Mouse (Mus musculus): ENCODE results near the gene Mob1b. TPM values are rescaled to one million over a fixed set of nuclear protein-coding genes. Genes with fewer than 3 reads are reported as not detected.

Gene Mob1b
- total RNA-seq, 1 experiment, result 10.9 TPM

DNA sequence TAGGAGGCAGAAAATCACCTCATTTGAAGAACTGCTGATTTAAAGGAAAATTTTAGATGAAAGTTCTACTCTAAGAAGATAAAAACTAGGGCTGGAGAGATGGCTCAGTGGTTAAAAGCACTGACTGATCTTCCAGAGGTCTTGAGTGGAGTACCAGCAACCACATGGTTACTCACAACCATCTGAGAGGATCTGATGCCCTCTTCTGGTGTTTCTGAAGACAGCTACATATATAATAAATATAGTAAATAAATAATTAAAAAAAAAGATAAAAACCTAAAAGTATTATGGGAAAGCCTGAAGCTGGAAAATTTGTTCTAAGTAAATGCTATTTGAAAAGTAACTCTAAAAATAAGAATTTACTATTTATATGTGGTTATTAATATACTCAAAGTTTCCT, 27.6 kb upstream of the Mob1b start:
- TF ChIP-seq ZC3H11A (IDR thresholded peaks at IDR 0.05; ENCODE audit: borderline replicate concordance, low read depth, low read length), result no peak
- TF ChIP-seq CHD2 (IDR thresholded peaks at IDR 0.05; ENCODE audit: low read depth, low read length), result no peak
- no peak for TF ChIP-seq HCFC1 (IDR thresholded peaks at IDR 0.05; ENCODE audit: borderline replicate concordance, insufficient read depth, low read length)
- TF ChIP-seq ZNF384 (IDR thresholded peaks at IDR 0.05; ENCODE audit: low read depth, low read length), result no peak
- no peak for TF ChIP-seq MAFK (IDR thresholded peaks at IDR 0.05; ENCODE audit: insufficient read depth, low read depth, low read length)
- no peak overlapping the region for H3K9ac ChIP-seq (ENCODE audit: insufficient read depth, low read depth, low read length, poor library complexity, severe bottlenecking)
- peaks cover 0 to 3% of the 10 kb centered on the region in 2 experiments; a peak in 2 of 4 replicates for H3K4me1 ChIP-seq (ENCODE audit: control insufficient read depth in 2 of 2, insufficient read depth in 2 of 2, low read length in 2 of 2, poor library complexity in 1 of 2)
- in situ Hi-C loops (cut with MboI; ENCODE audit: low sequenced_read_pairs in 2 of 2, unreplicated experiment in 2 of 2), result no loop called here
- no peak overlapping the region for H3K4me3 ChIP-seq (ENCODE audit: insufficient read depth in 1 of 2, low read depth in 1 of 2, low read length in 2 of 2, poor library complexity in 1 of 2, severe bottlenecking in 1 of 2)
- DNase-seq (ENCODE audit: low read depth, low spot score), result no peak
- no peaks in the 10 kb centered on the region for H3K36me3 ChIP-seq (ENCODE audit: control insufficient read depth, insufficient read depth, low read length, poor library complexity, severe bottlenecking)
- H3K9me3 ChIP-seq (ENCODE audit: control insufficient read depth, insufficient read depth, low read depth, low read length), result no peaks in the 10 kb centered on the region
- no peak overlapping the region for H3K27ac ChIP-seq (ENCODE audit: insufficient read depth, low read depth, low read length, poor library complexity, severe bottlenecking)

- no peak for DNase-seq (ENCODE audit: low read depth, low spot score)
- no peaks in the 10 kb centered on the region for H3K36me3 ChIP-seq (ENCODE audit: control insufficient read depth, insufficient read depth, low read length, poor library complexity, severe bottlenecking)
- H3K9me3 ChIP-seq (ENCODE audit: control insufficient read depth, insufficient read depth, low read depth, low read length), result no peaks in the 10 kb centered on the region
- no peaks in the 10 kb centered on the region for H3K4me1 ChIP-seq (ENCODE audit: control insufficient read depth in 2 of 2, insufficient read depth in 2 of 2, low read length in 2 of 2, poor library complexity in 1 of 2)
- in situ Hi-C loops (cut with MboI; ENCODE audit: low sequenced_read_pairs in 2 of 2, unreplicated experiment in 2 of 2), result no loop called here
- H3K27ac ChIP-seq (ENCODE audit: insufficient read depth, low read depth, low read length, poor library complexity, severe bottlenecking), result no peak overlapping the region
- no peak overlapping the region for H3K9ac ChIP-seq (ENCODE audit: insufficient read depth, low read depth, low read length, poor library complexity, severe bottlenecking)
- TF ChIP-seq HCFC1 (IDR thresholded peaks at IDR 0.05; ENCODE audit: borderline replicate concordance, insufficient read depth, low read length) (no peak), ZC3H11A (IDR thresholded peaks at IDR 0.05; ENCODE audit: borderline replicate concordance, low read depth, low read length) (no peak), CHD2 (IDR thresholded peaks at IDR 0.05; ENCODE audit: low read depth, low read length) (no peak), MAFK (IDR thresholded peaks at IDR 0.05; ENCODE audit: insufficient read depth, low read depth, low read length) (no peak), ZNF384 (IDR thresholded peaks at IDR 0.05; ENCODE audit: low read depth, low read length) (no peak)
- H3K4me3 ChIP-seq (ENCODE audit: insufficient read depth in 1 of 2, low read depth in 1 of 2, low read length in 2 of 2, poor library complexity in 1 of 2, severe bottlenecking in 1 of 2), result no peak overlapping the region
Observed at GRCm38 (mm10) chr5:88697291-88697690, 23.4 kb upstream of the Mob1b start.

- DNase-seq (ENCODE audit: low read depth, low spot score), result no peak
- no peaks in the 10 kb centered on the region for H3K4me1 ChIP-seq (ENCODE audit: control insufficient read depth in 2 of 2, insufficient read depth in 2 of 2, low read length in 2 of 2, poor library complexity in 1 of 2)
- no peak overlapping the region for H3K9ac ChIP-seq (ENCODE audit: insufficient read depth, low read depth, low read length, poor library complexity, severe bottlenecking)
- H3K36me3 ChIP-seq (ENCODE audit: control insufficient read depth, insufficient read depth, low read length, poor library complexity, severe bottlenecking), result no peaks in the 10 kb centered on the region
- H3K4me3 ChIP-seq (ENCODE audit: insufficient read depth in 1 of 2, low read depth in 1 of 2, low read length in 2 of 2, poor library complexity in 1 of 2, severe bottlenecking in 1 of 2), result no peak overlapping the region
- H3K9me3 ChIP-seq (ENCODE audit: control insufficient read depth, insufficient read depth, low read depth, low read length), result no peaks in the 10 kb centered on the region
- no peak overlapping the region for H3K27ac ChIP-seq (ENCODE audit: insufficient read depth, low read depth, low read length, poor library complexity, severe bottlenecking)
- in situ Hi-C loops (cut with MboI; ENCODE audit: low sequenced_read_pairs in 2 of 2, unreplicated experiment in 2 of 2), result no loop called here
- TF ChIP-seq CHD2 (IDR thresholded peaks at IDR 0.05; ENCODE audit: low read depth, low read length) (no peak), MAFK (IDR thresholded peaks at IDR 0.05; ENCODE audit: insufficient read depth, low read depth, low read length) (no peak), ZC3H11A (IDR thresholded peaks at IDR 0.05; ENCODE audit: borderline replicate concordance, low read depth, low read length) (no peak), ZNF384 (IDR thresholded peaks at IDR 0.05; ENCODE audit: low read depth, low read length) (no peak), HCFC1 (IDR thresholded peaks at IDR 0.05; ENCODE audit: borderline replicate concordance, insufficient read depth, low read length) (no peak)
Observed at GRCm38 (mm10) chr5:88699251-88699913, 21.3 kb upstream of the Mob1b start.

- no peak overlapping the region for H3K9ac ChIP-seq (ENCODE audit: insufficient read depth, low read depth, low read length, poor library complexity, severe bottlenecking)
- H3K4me1 ChIP-seq (ENCODE audit: control insufficient read depth in 2 of 2, insufficient read depth in 2 of 2, low read length in 2 of 2, poor library complexity in 1 of 2), result no peaks in the 10 kb centered on the region
- no peaks in the 10 kb centered on the region for H3K36me3 ChIP-seq (ENCODE audit: control insufficient read depth, insufficient read depth, low read length, poor library complexity, severe bottlenecking)
- in situ Hi-C loops (cut with MboI; ENCODE audit: low sequenced_read_pairs in 2 of 2, unreplicated experiment in 2 of 2), result no loop called here
- no peak overlapping the region for H3K4me3 ChIP-seq (ENCODE audit: insufficient read depth in 1 of 2, low read depth in 1 of 2, low read length in 2 of 2, poor library complexity in 1 of 2, severe bottlenecking in 1 of 2)
- no peak overlapping the region for H3K27ac ChIP-seq (ENCODE audit: insufficient read depth, low read depth, low read length, poor library complexity, severe bottlenecking)
- H3K9me3 ChIP-seq (ENCODE audit: control insufficient read depth, insufficient read depth, low read depth, low read length), result no peaks in the 10 kb centered on the region
- no peak for TF ChIP-seq ZC3H11A (IDR thresholded peaks at IDR 0.05; ENCODE audit: borderline replicate concordance, low read depth, low read length)
- TF ChIP-seq ZNF384 (IDR thresholded peaks at IDR 0.05; ENCODE audit: low read depth, low read length), result no peak
- TF ChIP-seq HCFC1 (IDR thresholded peaks at IDR 0.05; ENCODE audit: borderline replicate concordance, insufficient read depth, low read length), result no peak
- TF ChIP-seq MAFK (IDR thresholded peaks at IDR 0.05; ENCODE audit: insufficient read depth, low read depth, low read length), result no peak
- TF ChIP-seq CHD2 (IDR thresholded peaks at IDR 0.05; ENCODE audit: low read depth, low read length), result no peak
- no peak for DNase-seq (ENCODE audit: low read depth, low spot score)
Observed at GRCm38 (mm10) chr5:88702041-88702440, 18.6 kb upstream of the Mob1b start.

Measured in ES-E14 (cell line).